Mouse (Mus musculus) bone marrow macrophage, adult 2 months (primary cell): ENCODE data around the gene Prkn.

Source experiments
- CTCF ChIP-seq: IDR thresholded peaks from 2 replicates; pipeline ENCODE4 v1.5.1; 2012; ENCODE audit warnings: low read depth, mild to moderate bottlenecking, low read length, moderate library complexity
- POLR2A ChIP-seq: IDR thresholded peaks from 2 replicates; pipeline ENCODE4 v1.6.1; 2012; ENCODE audit warnings: mild to moderate bottlenecking, low read depth, low read length, borderline replicate concordance

DNA sequence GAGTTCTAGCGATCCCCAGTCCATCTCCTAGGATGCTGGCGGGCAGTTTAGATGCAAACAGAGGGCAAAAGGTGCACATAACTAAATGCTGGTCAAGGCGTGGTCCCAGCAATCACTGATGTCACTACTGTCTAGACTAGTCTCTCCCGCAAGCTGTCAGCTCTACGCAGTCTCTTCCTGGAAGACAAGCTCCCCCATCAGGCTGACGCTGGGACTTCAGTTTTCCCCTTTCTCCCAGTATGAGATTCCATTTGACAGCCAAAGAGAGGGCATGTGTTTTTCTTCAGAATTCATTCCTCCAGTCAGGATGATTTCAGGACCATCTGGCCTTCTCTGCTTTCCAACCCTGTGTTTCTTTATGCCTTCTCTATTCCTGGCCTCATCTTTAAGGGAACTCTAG is 1062.8 kb downstream of the Prkn start:
- TF ChIP-seq CTCF (no peak), POLR2A (no peak)
